Mouse (Mus musculus) kidney, embryonic 15.5 days (tissue): ENCODE data around the gene Prr23a2. TPM values are rescaled to one million over a fixed set of nuclear protein-coding genes. Genes with fewer than 3 reads are reported as not detected.
"Not testable (repeated sequence)": the region's sequence is repeated elsewhere in the genome, so short reads cannot be mapped to it uniquely, and the experiment has no call there.

Source experiments
- ATAC-seq: fragments of 200-750 bp; cut with Nextera tagmentation; replicated peaks from 2 replicates; pipeline ENCODE4 v1.8.0; 2017; ENCODE audit warnings: moderate TSS enrichment; ENCODE audit not compliant: low FRiP score
- H3K27ac ChIP-seq: fragments of 300-500 bp; sonication (generic); 2 replicates; pipeline ENCODE4 v1.5.1; 2015; ENCODE audit warnings: mild to moderate bottlenecking, inconsistent platforms
- H3K27me3 ChIP-seq: fragments of 300-500 bp; sonication (generic); 2 replicates; pipeline ENCODE4 v1.6.1; 2015; ENCODE audit warnings: inconsistent platforms
- H3K36me3 ChIP-seq: fragments of 300-500 bp; sonication (generic); 2 replicates; pipeline ENCODE4 v1.6.1; 2015; ENCODE audit warnings: inconsistent platforms
- H3K4me1 ChIP-seq: fragments of 300-500 bp; sonication (generic); 2 replicates; pipeline ENCODE4 v1.6.1; 2015; ENCODE audit warnings: inconsistent platforms
- H3K4me2 ChIP-seq: fragments of 300-500 bp; sonication (generic); 2 replicates; pipeline ENCODE4 v1.6.1; 2015; ENCODE audit warnings: moderate library complexity, mild to moderate bottlenecking, inconsistent platforms
- H3K4me3 ChIP-seq: fragments of 300-500 bp; sonication (generic); replicated peaks from 2 replicates; pipeline ENCODE4 v1.5.1; 2015; ENCODE audit warnings: mild to moderate bottlenecking, inconsistent platforms
- H3K9ac ChIP-seq: fragments of 300-500 bp; sonication (generic); 2 replicates; pipeline ENCODE4 v1.6.1; 2015; ENCODE audit warnings: mild to moderate bottlenecking, inconsistent platforms
- H3K9me3 ChIP-seq: fragments of 300-500 bp; sonication (generic); replicated peaks from 2 replicates; pipeline ENCODE4 v1.6.1; 2016; ENCODE audit warnings: inconsistent platforms
- WGBS: fragments of 180-500 bp; shearing (Covaris S2); methylation state at CpG from one replicate; pipeline ENCODE4 v1.1.7; 2015; ENCODE audit warnings: mixed read lengths; 5-methylcytosine and 5-hydroxymethylcytosine counted together
- polyA plus RNA-seq: library from polyadenylated mRNA; unstranded; fragments of >200 nt; fragmentation: Nextera tagmentation; extraction: Ambion mirVana; gene quantifications from 2 replicates; pipeline ENCODE4 v1.2.1, GENCODE M21; 2015

The Prr23a2 gene
- not detected in 2 replicates for polyA plus RNA-seq

DNA sequence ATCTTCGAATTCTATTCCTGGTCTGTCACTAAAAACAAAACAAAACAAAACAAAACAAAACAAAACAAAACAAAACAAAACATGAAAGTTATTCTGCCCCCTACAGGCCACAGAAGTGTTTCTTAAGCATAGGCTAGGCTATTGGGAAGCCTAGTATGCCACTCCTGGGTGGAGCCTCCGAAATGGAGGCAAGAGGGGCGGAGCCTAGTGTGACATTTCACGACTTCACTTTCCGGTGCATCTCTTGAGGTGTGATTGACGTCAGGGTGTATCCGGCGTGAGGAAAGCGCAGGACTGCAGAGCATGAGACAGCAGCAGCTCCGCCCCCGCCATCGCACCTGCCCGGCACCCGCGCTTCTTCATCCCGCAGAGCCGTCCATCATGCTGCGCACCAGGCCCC is at the start of gene Prr23a2:
TSS of gene Prr23a2 (plus strand) at position 285 of the 400 bp plus-strand sequence.
- H3K27ac ChIP-seq = no peak within 1 kb of the TSS
- ATAC-seq = 0 out of 2 replicates have a peak, but pooled peaks have one; percentile 22
- no peak within 1 kb of the TSS for H3K9ac ChIP-seq
- H3K4me3 ChIP-seq = no peak within 1 kb of the TSS
- H3K4me2 ChIP-seq = no peak within 1 kb of the TSS
- no peaks in the 10 kb centered on the region for H3K36me3 ChIP-seq
- no peaks in the 10 kb centered on the region for H3K27me3 ChIP-seq
- H3K4me1 ChIP-seq = no peaks in the 10 kb centered on the region
- 74% methylated on average over 18 of the region's 18 CpGs for WGBS
- H3K9me3 ChIP-seq = no peaks in the 10 kb centered on the region

GRCm38 (mm10) chr9:98807631-98808030 is 48.7 kb upstream of the Prr23a2 start:
- Histone ChIP-seq H3K9me3 (no peaks in the 10 kb centered on the region), H3K4me3 (no peak overlapping the region), H3K4me1 (no peaks in the 10 kb centered on the region), H3K27me3 (no peaks in the 10 kb centered on the region), H3K9ac (no peak overlapping the region), H3K36me3 (no peaks in the 10 kb centered on the region), H3K4me2 (no peak overlapping the region), H3K27ac (no peak overlapping the region)
- ATAC-seq = no peak
- WGBS = 80% methylated on average over 8 of the region's 8 CpGs

DNA sequence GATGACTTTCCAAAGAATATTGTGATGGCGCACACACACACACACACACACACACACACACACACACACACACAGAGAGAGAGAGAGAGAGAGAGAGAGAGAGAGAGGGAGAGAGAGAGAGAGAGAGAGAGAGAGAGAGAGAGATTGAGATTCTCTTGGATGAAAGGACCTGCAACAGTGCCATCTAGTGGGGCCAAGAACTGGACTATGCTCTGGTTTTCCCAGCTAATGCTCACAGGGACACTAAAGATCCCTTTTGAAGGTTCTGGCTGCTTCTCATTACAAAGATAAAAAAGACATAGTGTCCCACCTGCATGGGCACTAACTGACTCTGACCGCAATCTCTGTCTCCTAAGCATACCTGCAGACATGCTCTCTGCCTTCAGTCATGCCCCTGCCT is 46.8 kb upstream of the Prr23a2 start:
- not testable (repeated sequence) for H3K27ac ChIP-seq, H3K27me3 ChIP-seq, ATAC-seq, H3K36me3 ChIP-seq, H3K4me3 ChIP-seq, H3K4me1 ChIP-seq, H3K9ac ChIP-seq, H3K4me2 ChIP-seq, H3K9me3 ChIP-seq
- 56% methylated on average over 2 of the region's 2 CpGs for WGBS

- Histone ChIP-seq H3K4me3 (no peak overlapping the region), H3K9ac (no peak overlapping the region), H3K36me3 (no peaks in the 10 kb centered on the region), H3K27ac (no peak overlapping the region), H3K27me3 (no peaks in the 10 kb centered on the region), H3K4me1 (peaks cover 3% of the 10 kb centered on the region; the same call in 1 of the 2 replicates), H3K9me3 (no peaks in the 10 kb centered on the region), H3K4me2 (no peak overlapping the region)
- ATAC-seq = no peak
- 68% methylated on average over 3 of the region's 3 CpGs for whole genome bisulfite sequencing
Observed at GRCm38 (mm10) chr9:98816066-98816465, 40.2 kb upstream of the Prr23a2 start.

DNA sequence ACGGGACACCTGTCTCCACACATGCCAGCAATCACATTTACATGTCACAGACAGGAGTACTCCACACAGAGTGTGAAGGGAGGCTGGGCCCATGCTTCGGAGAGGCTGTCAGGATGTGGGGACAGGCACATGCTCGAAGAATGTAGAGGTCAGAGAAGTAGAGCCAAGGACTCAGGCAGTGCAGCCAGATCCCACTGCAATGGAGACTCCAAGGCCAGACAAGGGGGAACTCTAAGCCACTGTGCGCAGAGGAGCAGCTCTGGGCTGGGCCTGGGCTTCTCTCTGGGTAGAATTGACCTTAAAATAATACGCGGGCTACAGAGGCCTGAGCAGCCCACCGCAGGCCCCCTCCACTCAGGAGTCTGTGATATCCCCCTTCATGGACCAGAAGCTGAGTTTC is 38.7 kb upstream of the Prr23a2 start:
- Histone ChIP-seq H3K9ac (no peak overlapping the region), H3K4me3 (no peak overlapping the region), H3K4me1 (peaks cover 3% of the 10 kb centered on the region; the same call in 1 of the 2 replicates), H3K36me3 (no peaks in the 10 kb centered on the region), H3K27me3 (no peaks in the 10 kb centered on the region), H3K9me3 (no peaks in the 10 kb centered on the region), H3K4me2 (no peak overlapping the region), H3K27ac (no peak overlapping the region)
- no peak for ATAC-seq
- WGBS = 80% methylated on average over 7 of the region's 7 CpGs

GRCm38 (mm10) chr9:98818971-98819370 is 37.3 kb upstream of the Prr23a2 start:
- ATAC-seq = no peak
- no peaks in the 10 kb centered on the region; the same call in 1 of the 2 replicates for H3K9me3 ChIP-seq
- H3K4me1 ChIP-seq = peaks cover 3% of the 10 kb centered on the region; the same call in 1 of the 2 replicates
- H3K4me3 ChIP-seq = no peak overlapping the region
- no peaks in the 10 kb centered on the region for H3K27me3 ChIP-seq
- no peak overlapping the region for H3K4me2 ChIP-seq
- 29% methylated on average over 5 of the region's 5 CpGs for WGBS
- H3K27ac ChIP-seq = no peak overlapping the region
- H3K9ac ChIP-seq = no peak overlapping the region
- no peaks in the 10 kb centered on the region for H3K36me3 ChIP-seq

DNA sequence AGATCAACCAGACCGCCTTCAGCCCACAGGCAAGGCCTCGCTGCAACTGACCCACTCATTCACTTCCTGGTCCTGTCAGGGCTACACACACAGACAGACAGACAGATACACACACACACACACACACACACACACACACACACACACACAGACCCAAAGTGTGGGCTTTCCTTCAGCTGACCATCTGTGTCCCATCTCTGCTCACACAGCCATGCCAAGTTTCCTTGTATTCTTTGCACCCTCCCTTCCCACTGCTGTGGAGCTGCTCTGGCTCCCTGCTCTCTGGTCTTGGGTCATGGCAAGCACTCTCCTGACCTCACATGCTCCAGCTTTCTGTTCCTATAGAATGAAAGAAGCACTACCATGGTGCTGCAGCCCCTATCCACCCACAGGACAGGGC is 36.8 kb upstream of the Prr23a2 start:
- WGBS = 66% methylated on average over 2 of the region's 2 CpGs
- H3K4me1 ChIP-seq = peaks cover 3% of the 10 kb centered on the region; the same call in 1 of the 2 replicates
- H3K9me3 ChIP-seq = no peaks in the 10 kb centered on the region; the same call in 1 of the 2 replicates
- no peak overlapping the region for H3K9ac ChIP-seq
- H3K4me2 ChIP-seq = no peak overlapping the region
- no peaks in the 10 kb centered on the region for H3K36me3 ChIP-seq
- no peaks in the 10 kb centered on the region for H3K27me3 ChIP-seq
- no peak overlapping the region for H3K27ac ChIP-seq
- H3K4me3 ChIP-seq = no peak overlapping the region
- no peak for ATAC-seq

- Histone ChIP-seq H3K4me2 (no peak overlapping the region), H3K9me3 (no peaks in the 10 kb centered on the region; the same call in 1 of the 2 replicates), H3K4me1 (peaks cover 3% of the 10 kb centered on the region; the same call in 1 of the 2 replicates), H3K27me3 (no peaks in the 10 kb centered on the region), H3K27ac (no peak overlapping the region), H3K9ac (no peak overlapping the region), H3K4me3 (no peak overlapping the region), H3K36me3 (no peaks in the 10 kb centered on the region)
- WGBS = 86% methylated on average over 4 of the region's 4 CpGs
- ATAC-seq = no peak
Observed at GRCm38 (mm10) chr9:98820461-98820860, 35.8 kb upstream of the Prr23a2 start.

GRCm38 (mm10) chr9:98821067-98821466 is 35.2 kb upstream of the Prr23a2 start:
- Histone ChIP-seq H3K9me3 (no peaks in the 10 kb centered on the region; the same call in 1 of the 2 replicates), H3K4me2 (no peak overlapping the region), H3K4me1 (peaks cover 3% of the 10 kb centered on the region; the same call in 1 of the 2 replicates), H3K4me3 (no peak overlapping the region), H3K9ac (no peak overlapping the region), H3K36me3 (no peaks in the 10 kb centered on the region), H3K27ac (no peak overlapping the region), H3K27me3 (no peaks in the 10 kb centered on the region)
- no peak for ATAC-seq

DNA sequence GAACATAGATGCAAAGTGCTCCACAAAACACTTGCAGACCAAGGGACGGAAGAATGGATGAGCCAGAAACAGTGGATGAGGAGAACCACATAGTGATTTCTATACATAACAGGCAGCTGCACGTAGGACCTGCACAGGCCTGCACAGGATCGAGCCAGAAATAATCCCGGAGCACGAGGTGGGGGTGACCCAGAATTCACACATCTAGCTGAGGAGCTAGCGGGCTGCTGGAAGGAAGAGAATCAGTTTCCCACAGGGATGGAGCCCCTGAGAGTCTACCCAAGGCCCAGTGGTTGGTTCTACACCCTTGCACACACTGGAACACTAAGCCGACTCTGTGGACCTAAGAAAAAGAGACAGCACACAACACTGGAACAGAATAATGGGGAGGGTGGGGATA is 32.5 kb upstream of the Prr23a2 start:
- Histone ChIP-seq H3K4me2 (no peak overlapping the region), H3K4me1 (peaks cover 3% of the 10 kb centered on the region; the same call in 1 of the 2 replicates), H3K27me3 (no peaks in the 10 kb centered on the region), H3K9me3 (no peaks in the 10 kb centered on the region; the same call in 1 of the 2 replicates), H3K4me3 (no peak overlapping the region), H3K9ac (no peak overlapping the region), H3K27ac (no peak overlapping the region), H3K36me3 (no peaks in the 10 kb centered on the region)
- ATAC-seq = no peak
- WGBS = 90% methylated on average over 7 of the region's 7 CpGs

GRCm38 (mm10) chr9:98829508-98829907 is 26.8 kb upstream of the Prr23a2 start:
- ATAC-seq = peak; percentile 75

GRCm38 (mm10) chr9:98837537-98838074 is 18.7 kb upstream of the Prr23a2 start:
- H3K27me3 ChIP-seq = no peaks in the 10 kb centered on the region
- no peak overlapping the region for H3K9ac ChIP-seq
- ATAC-seq = peak; percentile 93
- no peak overlapping the region for H3K4me2 ChIP-seq
- H3K27ac ChIP-seq = no peak overlapping the region
- H3K4me3 ChIP-seq = no peak overlapping the region
- H3K36me3 ChIP-seq = no peaks in the 10 kb centered on the region
- H3K9me3 ChIP-seq = no peaks in the 10 kb centered on the region; the same call in 1 of the 2 replicates
- 38% methylated on average over 7 of the region's 7 CpGs for WGBS
- no peaks in the 10 kb centered on the region for H3K4me1 ChIP-seq

More at GRCm38 (mm10) chr9:98829508-98829907, 26.8 kb upstream of the Prr23a2 start:
- WGBS = 16% methylated on average over 5 of the region's 5 CpGs
- Histone ChIP-seq H3K4me1 (peaks cover 6% of the 10 kb centered on the region), H3K27me3 (no peaks in the 10 kb centered on the region), H3K27ac (no peak overlapping the region), H3K4me2 (no peak overlapping the region), H3K4me3 (no peak overlapping the region), H3K36me3 (no peaks in the 10 kb centered on the region), H3K9ac (no peak overlapping the region), H3K9me3 (no peaks in the 10 kb centered on the region)

DNA sequence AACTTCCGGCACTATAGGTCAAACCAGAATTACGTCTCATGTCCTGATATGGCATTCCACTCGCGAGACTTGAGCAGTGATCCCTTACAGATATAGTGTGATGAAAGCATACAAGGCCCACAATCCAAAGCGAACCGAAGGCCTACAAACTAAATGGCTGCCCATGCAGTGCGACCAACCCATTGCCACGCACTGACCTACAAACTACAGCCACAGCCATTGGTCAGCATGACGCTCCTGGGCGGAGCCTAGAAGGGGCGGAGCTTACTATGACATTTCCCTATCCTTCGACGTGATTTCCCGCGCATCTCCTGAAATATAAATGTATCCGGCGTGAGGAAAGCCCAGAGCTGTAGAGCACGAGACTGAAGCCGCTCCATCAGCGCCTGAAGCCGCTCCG is 14.2 kb upstream of the Prr23a2 start, which contains the start of gene Prr23a1:
TSS of gene Prr23a1 (plus strand) at position 387 of the 400 bp plus-strand sequence.
- no peaks in the 10 kb centered on the region for H3K27me3 ChIP-seq
- H3K4me2 ChIP-seq = peak within 1 kb of the TSS; percentile 36
- H3K9ac ChIP-seq = no peak within 1 kb of the TSS

More for the DNA sequence above, 14.2 kb upstream of the Prr23a2 start, which contains the start of gene Prr23a1:
- no peaks in the 10 kb centered on the region for H3K36me3 ChIP-seq
- no peaks in the 10 kb centered on the region; the same call in 1 of the 2 replicates for H3K9me3 ChIP-seq
- H3K4me3 ChIP-seq = no peak within 1 kb of the TSS
- H3K27ac ChIP-seq = no peak within 1 kb of the TSS
- WGBS = 65% methylated on average over 22 of the region's 22 CpGs
- no peaks in the 10 kb centered on the region for H3K4me1 ChIP-seq
- ATAC-seq = no peak
